Mouse (Mus musculus): Measurements from ENCODE around the gene Sfmbt1. TPM values are rescaled to one million over a fixed set of nuclear protein-coding genes. Genes with fewer than 3 reads are reported as not detected.

The Sfmbt1 gene
- 100 to 1,000 TPM in 13 of 26 experiments, 10 to 100 TPM in 13; 41.0 to 164 (median 95.3) TPM for total RNA-seq (2018; cell fraction: chromatin; rRNA removed)
- total RNA-seq (2018; cell fraction: cytosol; rRNA removed) = 10 to 100 TPM; 25.5 to 51.3 (median 38.7) TPM
- total RNA-seq (2018; cell fraction: nucleus; rRNA removed) = 100 to 1,000 TPM in 1 of 26 experiments, 10 to 100 TPM in 25; 39.0 to 102 (median 62.2) TPM
- polyA plus RNA-seq (2018) = 21.6 to 32.5 TPM (median 29.4 TPM) in 3 replicates

GRCm38 (mm10) chr14:30714799-30715617, at the start of gene Sfmbt1:
Gene Sfmbt1, plus strand, starts transcription at chr14:30714849.
- WGBS (ENCODE audit: missing documents) = 11% methylated on average over 76 of the region's 87 CpGs
- no peaks in the 10 kb centered on the region for H3K36me3 ChIP-seq (ENCODE audit: inconsistent target)
- peaks cover 32% of the 10 kb centered on the region for H3K79me2 ChIP-seq (ENCODE audit: inconsistent target)
- peak within 1 kb of the TSS; percentile 11; the same call in 1 of the 2 replicates for H3K4me3 ChIP-seq (ENCODE audit: inconsistent target)
- no peak within 1 kb of the TSS for H3K27ac ChIP-seq

GRCm38 (mm10) chr14:30666061-30666460, 48.6 kb upstream of the Sfmbt1 start:
- Histone ChIP-seq H3K27ac (no peak overlapping the region), H3K36me3 (ENCODE audit: inconsistent target) (peaks cover 89% of the 10 kb centered on the region), H3K79me2 (ENCODE audit: inconsistent target) (no peaks in the 10 kb centered on the region), H3K4me3 (ENCODE audit: inconsistent target) (no peak overlapping the region)
- WGBS (ENCODE audit: missing documents) = 96% methylated on average over 3 of the region's 3 CpGs

GRCm38 (mm10) chr14:30666604-30667003, 48.0 kb upstream of the Sfmbt1 start:
- Histone ChIP-seq H3K36me3 (ENCODE audit: inconsistent target) (peaks cover 83% of the 10 kb centered on the region), H3K27ac (no peak overlapping the region), H3K4me3 (ENCODE audit: inconsistent target) (no peak overlapping the region), H3K79me2 (ENCODE audit: inconsistent target) (no peaks in the 10 kb centered on the region)
- WGBS (ENCODE audit: missing documents) = 95% methylated on average over 4 of the region's 4 CpGs

GRCm38 (mm10) chr14:30670161-30670560, 44.5 kb upstream of the Sfmbt1 start:
- no peak overlapping the region for H3K4me3 ChIP-seq (ENCODE audit: inconsistent target)
- peaks cover 60% of the 10 kb centered on the region for H3K36me3 ChIP-seq (ENCODE audit: inconsistent target)
- WGBS (ENCODE audit: missing documents) = 97% methylated on average over 6 of the region's 6 CpGs
- H3K79me2 ChIP-seq (ENCODE audit: inconsistent target) = no peaks in the 10 kb centered on the region
- no peak overlapping the region for H3K27ac ChIP-seq

GRCm38 (mm10) chr14:30671095-30671985, 43.3 kb upstream of the Sfmbt1 start:
- Histone ChIP-seq H3K36me3 (ENCODE audit: inconsistent target) (peaks cover 56% of the 10 kb centered on the region), H3K27ac (peak overlapping the region; percentile 44), H3K79me2 (ENCODE audit: inconsistent target) (no peaks in the 10 kb centered on the region), H3K4me3 (ENCODE audit: inconsistent target) (no peak overlapping the region)
- WGBS (ENCODE audit: missing documents) = 52% methylated on average over 12 of the region's 15 CpGs

- H3K27ac ChIP-seq = peak overlapping the region; percentile 44
- WGBS (ENCODE audit: missing documents) = 6% methylated on average over 2 of the region's 3 CpGs
- H3K36me3 ChIP-seq (ENCODE audit: inconsistent target) = peaks cover 54% of the 10 kb centered on the region
- H3K4me3 ChIP-seq (ENCODE audit: inconsistent target) = no peak overlapping the region
- H3K79me2 ChIP-seq (ENCODE audit: inconsistent target) = no peaks in the 10 kb centered on the region
These were observed 42.7 kb upstream of the Sfmbt1 start for GRCm38 (mm10) chr14:30671986-30672312.

- H3K36me3 ChIP-seq (ENCODE audit: inconsistent target) = peaks cover 47% of the 10 kb centered on the region
- 49% methylated on average over 6 of the region's 6 CpGs for WGBS (ENCODE audit: missing documents)
- no peak overlapping the region for H3K4me3 ChIP-seq (ENCODE audit: inconsistent target)
- H3K79me2 ChIP-seq (ENCODE audit: inconsistent target) = no peaks in the 10 kb centered on the region
- no peak overlapping the region for H3K27ac ChIP-seq
These were observed 39.7 kb upstream of the Sfmbt1 start for GRCm38 (mm10) chr14:30674947-30675346.

- 100% methylated on average over 3 of the region's 3 CpGs for whole genome bisulfite sequencing (ENCODE audit: missing documents)
- no peak overlapping the region for H3K27ac ChIP-seq
- no peaks in the 10 kb centered on the region for H3K79me2 ChIP-seq (ENCODE audit: inconsistent target)
- peaks cover 53% of the 10 kb centered on the region for H3K36me3 ChIP-seq (ENCODE audit: inconsistent target)
- H3K4me3 ChIP-seq (ENCODE audit: inconsistent target) = no peak overlapping the region
These were observed 32.5 kb upstream of the Sfmbt1 start for GRCm38 (mm10) chr14:30682131-30682530.

- no peak overlapping the region for H3K4me3 ChIP-seq (ENCODE audit: inconsistent target)
- H3K36me3 ChIP-seq (ENCODE audit: inconsistent target) = peaks cover 23% of the 10 kb centered on the region
- no peaks in the 10 kb centered on the region for H3K79me2 ChIP-seq (ENCODE audit: inconsistent target)
- no peak overlapping the region for H3K27ac ChIP-seq
- WGBS (ENCODE audit: missing documents) = 91% methylated on average over 3 of the region's 3 CpGs
These were observed 24.0 kb upstream of the Sfmbt1 start for GRCm38 (mm10) chr14:30690685-30691084.

GRCm38 (mm10) chr14:30692439-30692838, 22.2 kb upstream of the Sfmbt1 start:
- H3K4me3 ChIP-seq (ENCODE audit: inconsistent target) = no peak overlapping the region
- no peak overlapping the region for H3K27ac ChIP-seq
- H3K36me3 ChIP-seq (ENCODE audit: inconsistent target) = peaks cover 23% of the 10 kb centered on the region
- WGBS (ENCODE audit: missing documents) = 90% methylated on average over 6 of the region's 6 CpGs
- H3K79me2 ChIP-seq (ENCODE audit: inconsistent target) = no peaks in the 10 kb centered on the region

- peaks cover 17% of the 10 kb centered on the region; the same call in 1 of the 2 replicates for H3K36me3 ChIP-seq (ENCODE audit: inconsistent target)
- peak overlapping the region; percentile 54 for H3K27ac ChIP-seq
- WGBS (ENCODE audit: missing documents) = 26% methylated on average over 2 of the region's 2 CpGs
- H3K79me2 ChIP-seq (ENCODE audit: inconsistent target) = no peaks in the 10 kb centered on the region
- no peak overlapping the region for H3K4me3 ChIP-seq (ENCODE audit: inconsistent target)
These were observed 19.9 kb upstream of the Sfmbt1 start for GRCm38 (mm10) chr14:30694786-30695185.

GRCm38 (mm10) chr14:30695609-30696008, 19.0 kb upstream of the Sfmbt1 start:
- Histone ChIP-seq H3K27ac (peak overlapping the region; percentile 54), H3K36me3 (ENCODE audit: inconsistent target) (peaks cover 8% of the 10 kb centered on the region; the same call in 1 of the 2 replicates), H3K4me3 (ENCODE audit: inconsistent target) (no peak overlapping the region), H3K79me2 (ENCODE audit: inconsistent target) (no peaks in the 10 kb centered on the region)
- WGBS (ENCODE audit: missing documents) = 0% methylated on average over 4 of the region's 4 CpGs

- 95% methylated on average over 14 of the region's 15 CpGs for WGBS (ENCODE audit: missing documents)
- no peaks in the 10 kb centered on the region for H3K79me2 ChIP-seq (ENCODE audit: inconsistent target)
- no peak overlapping the region for H3K27ac ChIP-seq
- no peaks in the 10 kb centered on the region for H3K36me3 ChIP-seq (ENCODE audit: inconsistent target)
- no peak overlapping the region for H3K4me3 ChIP-seq (ENCODE audit: inconsistent target)
These were observed 17.1 kb upstream of the Sfmbt1 start for GRCm38 (mm10) chr14:30697407-30698052.

- Histone ChIP-seq H3K4me3 (ENCODE audit: inconsistent target) (no peak overlapping the region), H3K36me3 (ENCODE audit: inconsistent target) (no peaks in the 10 kb centered on the region), H3K27ac (no peak overlapping the region), H3K79me2 (ENCODE audit: inconsistent target) (no peaks in the 10 kb centered on the region)
- WGBS (ENCODE audit: missing documents) = 44% methylated on average over 8 of the region's 8 CpGs
These were observed 15.0 kb upstream of the Sfmbt1 start for GRCm38 (mm10) chr14:30699656-30700055.

All from macrophage (primary cell).